Mouse (Mus musculus) kidney, embryonic 15.5 days (tissue): ENCODE results near the gene Acaa1b. TPM values are rescaled to one million over a fixed set of nuclear protein-coding genes. Genes with fewer than 3 reads are reported as not detected.
A peak's percentile ranks its signal among the peaks of the same experiment; 100 is the strongest.

Source experiments
- ATAC-seq: fragments of 200-750 bp; cut with Nextera tagmentation; replicated peaks from 2 replicates; pipeline ENCODE4 v1.8.0; 2017; ENCODE audit warnings: moderate TSS enrichment; ENCODE audit not compliant: low FRiP score
- H3K27ac ChIP-seq: fragments of 300-500 bp; sonication (generic); 2 replicates; pipeline ENCODE4 v1.5.1; 2015; ENCODE audit warnings: mild to moderate bottlenecking, inconsistent platforms
- H3K27me3 ChIP-seq: fragments of 300-500 bp; sonication (generic); 2 replicates; pipeline ENCODE4 v1.6.1; 2015; ENCODE audit warnings: inconsistent platforms
- H3K36me3 ChIP-seq: fragments of 300-500 bp; sonication (generic); 2 replicates; pipeline ENCODE4 v1.6.1; 2015; ENCODE audit warnings: inconsistent platforms
- H3K4me1 ChIP-seq: fragments of 300-500 bp; sonication (generic); 2 replicates; pipeline ENCODE4 v1.6.1; 2015; ENCODE audit warnings: inconsistent platforms
- H3K4me2 ChIP-seq: fragments of 300-500 bp; sonication (generic); 2 replicates; pipeline ENCODE4 v1.6.1; 2015; ENCODE audit warnings: moderate library complexity, mild to moderate bottlenecking, inconsistent platforms
- H3K4me3 ChIP-seq: fragments of 300-500 bp; sonication (generic); replicated peaks from 2 replicates; pipeline ENCODE4 v1.5.1; 2015; ENCODE audit warnings: mild to moderate bottlenecking, inconsistent platforms
- H3K9ac ChIP-seq: fragments of 300-500 bp; sonication (generic); 2 replicates; pipeline ENCODE4 v1.6.1; 2015; ENCODE audit warnings: mild to moderate bottlenecking, inconsistent platforms
- H3K9me3 ChIP-seq: fragments of 300-500 bp; sonication (generic); replicated peaks from 2 replicates; pipeline ENCODE4 v1.6.1; 2016; ENCODE audit warnings: inconsistent platforms
- WGBS: fragments of 180-500 bp; shearing (Covaris S2); methylation state at CpG from one replicate; pipeline ENCODE4 v1.1.7; 2015; ENCODE audit warnings: mixed read lengths; 5-methylcytosine and 5-hydroxymethylcytosine counted together
- polyA plus RNA-seq: library from polyadenylated mRNA; unstranded; fragments of >200 nt; fragmentation: Nextera tagmentation; extraction: Ambion mirVana; gene quantifications from 2 replicates; pipeline ENCODE4 v1.2.1, GENCODE M21; 2015

Gene Acaa1b
- polyA plus RNA-seq, 1 experiment from 2014 or later = 30.5 TPM

DNA sequence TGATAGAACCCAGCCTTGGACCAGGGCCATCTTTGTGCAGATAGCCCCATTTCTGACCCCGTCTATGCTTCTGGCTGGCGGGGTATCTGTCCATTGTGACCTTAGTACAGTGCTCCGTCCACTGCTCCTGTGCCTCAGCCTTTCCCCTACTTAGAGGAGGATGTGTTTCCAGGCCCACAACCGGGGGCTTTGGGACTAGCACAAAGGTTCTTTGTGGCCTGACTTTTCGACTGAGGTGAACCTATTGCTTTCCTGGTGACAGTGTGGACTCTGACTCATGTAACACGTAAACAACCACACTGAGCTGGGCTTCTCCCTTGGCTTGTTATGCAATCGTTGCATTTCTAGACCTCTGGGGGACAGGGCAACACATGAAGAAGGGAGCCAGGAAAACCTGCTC, 7.8 kb upstream of the Acaa1b start:
- H3K36me3 ChIP-seq = no peaks in the 10 kb centered on the region
- no peak overlapping the region for H3K9ac ChIP-seq
- no peak overlapping the region for H3K27ac ChIP-seq
- no peak for ATAC-seq
- no peaks in the 10 kb centered on the region for H3K9me3 ChIP-seq
- no peaks in the 10 kb centered on the region for H3K4me1 ChIP-seq
- WGBS = 87% methylated on average over 7 of the region's 7 CpGs
- H3K4me3 ChIP-seq = no peak overlapping the region
- no peak overlapping the region for H3K4me2 ChIP-seq
- H3K27me3 ChIP-seq = no peaks in the 10 kb centered on the region

DNA sequence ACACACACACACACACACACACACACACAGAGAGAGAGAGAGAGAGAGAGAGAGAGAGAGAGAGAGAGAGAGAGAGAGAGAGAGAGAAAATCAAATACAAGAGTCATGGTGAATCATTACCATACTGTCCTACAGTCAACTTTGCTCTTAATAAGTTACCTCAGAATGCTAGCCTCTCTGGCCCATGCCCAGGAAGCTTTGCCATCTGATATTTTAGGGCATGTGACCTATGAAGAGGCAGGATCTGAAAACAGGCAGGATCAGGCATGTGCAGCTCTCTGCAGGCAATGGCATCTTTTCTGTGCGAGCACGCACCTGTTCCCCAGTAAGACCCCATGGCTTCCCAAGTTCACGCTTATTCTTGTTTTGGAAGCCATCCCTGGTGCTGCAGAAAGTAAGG, 3.8 kb upstream of the Acaa1b start:
- Histone ChIP-seq H3K36me3 (no peaks in the 10 kb centered on the region), H3K4me3 (no peak overlapping the region), H3K9ac (no peak overlapping the region), H3K27me3 (0 out of 2 replicates have a peak, but pooled peaks cover 3% of the 10 kb centered on the region), H3K27ac (peak overlapping the region; percentile 67), H3K4me2 (no peak overlapping the region), H3K4me1 (peaks cover 3% of the 10 kb centered on the region; the same call in 1 of the 2 replicates), H3K9me3 (no peaks in the 10 kb centered on the region)
- WGBS = 78% methylated on average over 3 of the region's 3 CpGs
- no peak for ATAC-seq

DNA sequence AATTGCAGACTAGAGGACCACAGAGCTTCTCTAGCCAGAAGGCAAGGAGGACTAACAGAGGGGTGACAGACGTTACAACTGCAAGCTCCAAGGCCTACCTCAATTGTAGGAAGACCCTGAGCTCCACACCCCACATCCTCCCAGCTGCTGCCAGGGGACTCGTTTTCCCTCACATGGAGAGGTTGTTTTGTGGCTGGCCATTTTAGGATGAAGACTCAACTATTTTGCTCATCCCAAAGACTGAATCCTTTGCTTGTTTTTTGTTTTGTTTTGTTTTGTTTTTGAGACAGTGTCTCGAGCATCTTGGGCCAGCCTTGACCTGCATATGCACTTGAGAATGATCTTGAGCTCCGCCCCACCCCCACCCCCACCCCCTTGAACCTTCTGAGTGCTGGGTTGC, 2.0 kb upstream of the Acaa1b start, which contains the start of gene Gm47289:
TSS of gene Gm47289 (plus strand) at position 301 of the 400 bp plus-strand sequence.
- H3K4me1 ChIP-seq = peaks cover 3% of the 10 kb centered on the region; the same call in 1 of the 2 replicates
- no peaks in the 10 kb centered on the region for H3K9me3 ChIP-seq
- 48% methylated on average over 4 of the region's 4 CpGs for WGBS
- peaks cover 3% of the 10 kb centered on the region; the same call in 1 of the 2 replicates for H3K27me3 ChIP-seq
- no peak within 1 kb of the TSS for H3K9ac ChIP-seq
- no peak for ATAC-seq
- no peak within 1 kb of the TSS for H3K4me3 ChIP-seq
- no peak within 1 kb of the TSS for H3K4me2 ChIP-seq
- H3K27ac ChIP-seq = no peak within 1 kb of the TSS
- H3K36me3 ChIP-seq = no peaks in the 10 kb centered on the region

DNA sequence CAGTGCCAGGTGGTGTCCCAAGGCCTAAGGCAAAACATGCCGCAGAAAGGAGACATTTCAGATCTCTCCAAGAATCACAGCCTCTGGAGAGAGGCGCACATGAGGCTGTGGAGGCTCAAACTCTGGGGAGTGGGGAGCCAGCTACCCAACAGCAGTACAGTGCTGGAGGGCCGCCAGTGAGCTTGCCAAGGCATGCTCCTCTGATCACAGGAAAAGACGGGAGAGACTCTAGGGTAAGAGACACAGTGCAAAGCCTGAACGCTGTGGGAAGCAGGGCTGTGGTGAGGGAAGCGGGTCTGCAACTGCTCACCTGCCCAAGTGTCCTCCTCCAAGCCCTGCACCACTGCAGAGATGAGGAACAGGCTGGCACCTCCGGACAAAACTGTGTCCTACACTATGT, 1.1 kb downstream of the Acaa1b start:
- H3K4me1 ChIP-seq = peaks cover 3% of the 10 kb centered on the region; the same call in 1 of the 2 replicates
- H3K36me3 ChIP-seq = no peaks in the 10 kb centered on the region
- H3K27me3 ChIP-seq = peaks cover 3% of the 10 kb centered on the region; the same call in 1 of the 2 replicates
- no peak overlapping the region for H3K27ac ChIP-seq
- peak overlapping the region; percentile 60 for H3K4me3 ChIP-seq
- peak overlapping the region; percentile 88 for H3K4me2 ChIP-seq
- H3K9ac ChIP-seq = no peak overlapping the region
- H3K9me3 ChIP-seq = no peaks in the 10 kb centered on the region
- no peak for ATAC-seq
- 59% methylated on average over 7 of the region's 7 CpGs for WGBS

DNA sequence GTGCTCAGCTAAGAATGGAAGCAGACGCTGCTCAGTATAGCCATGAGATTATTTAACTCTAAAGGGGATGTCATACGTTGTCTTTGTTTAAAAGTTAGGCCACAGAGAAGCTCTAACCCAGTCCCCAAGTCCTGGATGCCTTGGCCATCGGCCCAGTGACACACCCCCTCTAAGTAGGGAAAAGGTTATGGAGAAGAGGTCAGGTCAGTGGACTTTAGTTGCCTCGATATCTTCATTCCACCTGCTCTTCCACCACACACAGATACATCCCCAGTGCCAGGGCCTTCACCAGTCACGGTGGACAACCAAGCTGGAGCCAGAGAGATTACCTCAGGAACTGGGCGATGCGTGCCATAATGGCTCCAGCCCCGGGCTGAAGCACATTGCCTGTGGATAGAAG, 1.5 kb downstream of the Acaa1b start:
- no peaks in the 10 kb centered on the region for H3K36me3 ChIP-seq
- ATAC-seq = no peak
- H3K4me3 ChIP-seq = no peak overlapping the region
- peaks cover 3% of the 10 kb centered on the region; the same call in 1 of the 2 replicates for H3K27me3 ChIP-seq
- peaks cover 3% of the 10 kb centered on the region; the same call in 1 of the 2 replicates for H3K4me1 ChIP-seq
- no peak overlapping the region for H3K27ac ChIP-seq
- WGBS = 81% methylated on average over 8 of the region's 8 CpGs
- no peak overlapping the region for H3K4me2 ChIP-seq
- no peak overlapping the region for H3K9ac ChIP-seq
- no peaks in the 10 kb centered on the region for H3K9me3 ChIP-seq

DNA sequence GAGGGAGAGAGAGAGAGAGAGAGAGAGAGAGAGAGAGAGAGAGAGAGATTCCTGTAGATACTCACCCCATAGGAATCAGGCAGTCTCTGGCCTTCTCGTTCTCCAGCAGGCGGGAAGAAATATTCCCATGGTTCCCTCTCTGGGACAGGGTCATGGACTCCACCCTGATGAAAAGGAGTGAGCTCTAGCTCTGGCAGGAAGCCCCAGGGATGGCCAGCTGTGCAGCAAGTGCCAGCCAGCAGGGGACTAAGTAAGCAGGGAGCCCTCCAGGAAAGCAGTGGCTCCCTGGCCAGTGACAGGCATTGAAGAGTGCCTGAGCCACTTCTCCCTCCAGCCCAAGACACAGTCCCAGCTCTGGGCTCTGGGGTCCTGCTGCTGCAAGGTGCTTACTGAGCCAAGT, 5.1 kb downstream of the Acaa1b start:
- no peak for ATAC-seq
- Histone ChIP-seq H3K27me3 (peaks cover 1% of the 10 kb centered on the region; the same call in 1 of the 2 replicates), H3K4me1 (peaks cover 2% of the 10 kb centered on the region; the same call in 1 of the 2 replicates), H3K27ac (no peak overlapping the region), H3K36me3 (no peaks in the 10 kb centered on the region), H3K4me2 (no peak overlapping the region), H3K9me3 (no peaks in the 10 kb centered on the region), H3K4me3 (no peak overlapping the region), H3K9ac (no peak overlapping the region)
- WGBS = 47% methylated on average over 2 of the region's 2 CpGs

- Histone ChIP-seq H3K36me3 (no peaks in the 10 kb centered on the region), H3K9ac (no peak overlapping the region), H3K4me3 (no peak overlapping the region), H3K27me3 (no peaks in the 10 kb centered on the region), H3K9me3 (no peaks in the 10 kb centered on the region), H3K4me1 (no peaks in the 10 kb centered on the region), H3K4me2 (no peak overlapping the region), H3K27ac (no peak overlapping the region)
- 0 out of 2 replicates have a peak, but pooled peaks have one; percentile 47 for ATAC-seq
- WGBS = 23% methylated on average over 5 of the region's 5 CpGs
Observed at GRCm38 (mm10) chr9:119149601-119150000, 7.3 kb downstream of the Acaa1b start.

GRCm38 (mm10) chr9:119146098-119146770, 10.7 kb downstream of the Acaa1b start:
- no peak overlapping the region for H3K4me3 ChIP-seq
- no peak overlapping the region for H3K4me2 ChIP-seq
- no peaks in the 10 kb centered on the region for H3K27me3 ChIP-seq
- WGBS = 70% methylated on average over 13 of the region's 13 CpGs
- no peak overlapping the region for H3K27ac ChIP-seq
- H3K36me3 ChIP-seq = no peaks in the 10 kb centered on the region
- H3K9ac ChIP-seq = no peak overlapping the region
- H3K4me1 ChIP-seq = no peaks in the 10 kb centered on the region
- no peaks in the 10 kb centered on the region for H3K9me3 ChIP-seq
- ATAC-seq = no peak

GRCm38 (mm10) chr9:119145638-119146037, 11.3 kb downstream of the Acaa1b start:
- 75% methylated on average over 6 of the region's 6 CpGs for WGBS
- Histone ChIP-seq H3K27ac (no peak overlapping the region), H3K9me3 (no peaks in the 10 kb centered on the region), H3K27me3 (no peaks in the 10 kb centered on the region), H3K4me3 (no peak overlapping the region), H3K4me2 (no peak overlapping the region), H3K4me1 (no peaks in the 10 kb centered on the region), H3K36me3 (no peaks in the 10 kb centered on the region), H3K9ac (no peak overlapping the region)
- no peak for ATAC-seq

DNA sequence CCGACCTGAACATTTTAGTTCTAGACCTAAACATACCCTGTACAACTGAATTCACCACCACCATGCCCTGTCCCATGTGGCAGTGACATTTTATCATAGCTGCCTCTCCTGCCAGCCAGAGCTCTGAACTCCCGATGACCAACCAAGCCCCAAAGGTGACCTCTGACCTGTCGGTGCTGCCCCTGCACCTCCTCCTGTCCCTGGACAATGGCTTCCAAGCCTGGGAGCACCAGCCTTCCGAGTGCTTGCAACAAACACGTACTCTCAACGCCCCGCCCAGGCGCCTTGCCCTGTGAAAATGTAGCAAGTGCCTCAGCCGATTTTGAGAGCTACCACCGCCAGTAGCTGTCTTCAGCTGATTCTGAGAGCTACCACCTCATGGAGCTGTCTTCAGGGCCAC, 11.8 kb downstream of the Acaa1b start:
- H3K4me1 ChIP-seq = no peaks in the 10 kb centered on the region
- H3K27me3 ChIP-seq = no peaks in the 10 kb centered on the region
- H3K4me2 ChIP-seq = no peak overlapping the region
- no peak overlapping the region for H3K4me3 ChIP-seq
- no peak overlapping the region for H3K27ac ChIP-seq
- H3K9me3 ChIP-seq = no peaks in the 10 kb centered on the region
- 70% methylated on average over 10 of the region's 10 CpGs for whole genome bisulfite sequencing
- H3K36me3 ChIP-seq = no peaks in the 10 kb centered on the region
- no peak for ATAC-seq
- no peak overlapping the region for H3K9ac ChIP-seq

DNA sequence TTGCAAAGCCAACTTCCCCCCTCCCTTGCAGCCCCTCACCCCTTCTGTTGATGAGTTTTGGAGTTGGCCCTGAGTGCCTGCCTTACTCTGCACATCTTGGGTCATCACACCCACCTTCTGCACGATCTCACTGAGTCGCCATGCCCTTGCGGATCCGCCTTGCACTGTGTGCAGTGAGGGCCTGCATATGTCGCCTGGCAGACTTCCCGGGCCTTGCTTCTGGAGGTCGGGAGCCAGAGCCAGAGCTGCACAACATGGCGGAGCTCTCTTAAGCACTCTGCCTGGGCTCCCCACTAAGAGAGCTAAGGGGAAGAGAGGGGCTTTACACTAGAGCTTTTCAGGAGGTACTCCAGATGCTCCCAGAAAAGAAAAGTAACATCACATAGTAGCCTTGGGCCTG, 12.2 kb downstream of the Acaa1b start:
- Histone ChIP-seq H3K4me2 (no peak overlapping the region), H3K27me3 (no peaks in the 10 kb centered on the region), H3K9ac (no peak overlapping the region), H3K27ac (no peak overlapping the region), H3K9me3 (no peaks in the 10 kb centered on the region), H3K4me1 (no peaks in the 10 kb centered on the region), H3K36me3 (no peaks in the 10 kb centered on the region), H3K4me3 (no peak overlapping the region)
- WGBS = 85% methylated on average over 8 of the region's 8 CpGs
- no peak for ATAC-seq

DNA sequence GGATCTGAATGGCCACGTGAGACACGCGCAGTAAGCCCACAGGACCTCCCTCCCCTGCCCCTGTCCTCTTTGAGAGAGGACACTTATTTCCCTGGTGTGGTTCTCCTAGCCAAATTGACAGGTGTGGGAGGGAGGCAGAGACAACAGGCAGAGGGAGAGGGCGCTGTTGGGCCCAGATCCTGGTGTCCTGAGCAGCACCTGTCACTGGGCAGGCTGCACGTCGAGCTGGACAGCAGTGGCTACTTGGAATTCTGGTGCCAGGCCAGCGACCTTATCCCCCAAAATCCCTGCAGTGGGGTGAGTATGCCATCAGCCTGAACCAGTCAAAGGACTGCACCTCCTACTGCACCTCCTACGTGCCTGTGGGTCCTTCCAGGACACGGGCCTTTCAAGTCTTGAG, 13.5 kb downstream of the Acaa1b start:
- H3K4me3 ChIP-seq = no peak overlapping the region
- ATAC-seq = no peak
- H3K4me1 ChIP-seq = no peaks in the 10 kb centered on the region
- no peaks in the 10 kb centered on the region for H3K27me3 ChIP-seq
- H3K4me2 ChIP-seq = no peak overlapping the region
- no peak overlapping the region for H3K27ac ChIP-seq
- H3K36me3 ChIP-seq = no peaks in the 10 kb centered on the region
- no peak overlapping the region for H3K9ac ChIP-seq
- WGBS = 76% methylated on average over 9 of the region's 9 CpGs
- H3K9me3 ChIP-seq = no peaks in the 10 kb centered on the region

DNA sequence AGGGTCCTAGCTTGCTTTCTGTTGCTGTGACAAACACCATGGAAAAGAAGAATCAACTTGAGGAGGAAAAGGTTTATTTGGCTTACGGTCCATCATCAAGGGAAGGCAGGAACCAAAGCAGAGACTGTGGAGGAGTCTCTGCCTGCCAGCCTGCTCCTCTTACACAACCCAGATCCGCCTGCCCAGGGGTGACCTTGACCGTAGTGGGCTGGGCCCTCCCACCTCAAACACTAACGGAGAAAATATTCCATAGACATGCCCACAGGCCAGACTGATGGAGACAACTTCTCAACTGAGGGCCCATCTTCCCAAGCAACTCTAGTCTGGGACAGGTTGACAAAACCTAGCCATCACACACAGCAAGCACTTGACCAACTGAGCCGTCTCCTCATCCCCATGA, 14.8 kb downstream of the Acaa1b start:
- H3K4me1 ChIP-seq = no peaks in the 10 kb centered on the region
- no peak overlapping the region for H3K27ac ChIP-seq
- H3K36me3 ChIP-seq = no peaks in the 10 kb centered on the region
- no peak overlapping the region for H3K4me2 ChIP-seq
- no peak overlapping the region for H3K4me3 ChIP-seq
- no peaks in the 10 kb centered on the region for H3K27me3 ChIP-seq
- no peaks in the 10 kb centered on the region for H3K9me3 ChIP-seq
- no peak for ATAC-seq
- no peak overlapping the region for H3K9ac ChIP-seq
- 60% methylated on average over 5 of the region's 5 CpGs for WGBS
